Mouse (Mus musculus): ENCODE measurements around the gene Plekhg1.

GRCm38 (mm10) chr10:3743069-3743468 lies 2.9 kb downstream of the Plekhg1 start:
- no peak for TF ChIP-seq CTCF (IDR thresholded peaks at IDR 0.05; ENCODE audit: low read depth)
- TF ChIP-seq EP300 (IDR thresholded peaks at IDR 0.05; ENCODE audit: low read depth) = no peak
